Mouse (Mus musculus): ENCODE measurements around the gene Hmgn1.
A peak's percentile ranks its signal among the peaks of the same experiment; 100 is the strongest.
"Not testable (repeated sequence)": the region's sequence is repeated elsewhere in the genome, so short reads cannot be mapped to it uniquely, and the experiment has no call there.

The Hmgn1 gene

GRCm38 (mm10) chr16:96126684-96127171 lies 801 bp downstream of the Hmgn1 start:
- peak in 1 of 2 experiments; percentile 4 for DNase-seq (ENCODE audit: low spot score in 2 of 2)

- DNase-seq (ENCODE audit: low spot score in 2 of 2): no peak
Measured at GRCm38 (mm10) chr16:96120022-96120623, 7.4 kb downstream of the Hmgn1 start.

GRCm38 (mm10) chr16:96114729-96115128 lies 12.8 kb downstream of the Hmgn1 start:
- no peak for DNase-seq (ENCODE audit: low spot score in 2 of 2)

- DNase-seq (ENCODE audit: low spot score in 2 of 2): peak in 1 of 2 experiments; percentile 37
Measured at GRCm38 (mm10) chr16:96112769-96113168, 14.8 kb downstream of the Hmgn1 start.

- peak in 1 of 2 experiments; percentile 43 for DNase-seq (ENCODE audit: low spot score in 2 of 2)
Measured at GRCm38 (mm10) chr16:96110655-96111345, 16.7 kb downstream of the Hmgn1 start.

- peak in 1 of 2 experiments; percentile 53 for DNase-seq (ENCODE audit: low spot score in 2 of 2)
Measured at GRCm38 (mm10) chr16:96109673-96110072, 17.9 kb downstream of the Hmgn1 start.

- no peak for DNase-seq (ENCODE audit: low spot score in 2 of 2)
Measured at GRCm38 (mm10) chr16:96103036-96103435, 24.5 kb downstream of the Hmgn1 start.

GRCm38 (mm10) chr16:96097811-96098210 lies 29.7 kb downstream of the Hmgn1 start:
- DNase-seq (ENCODE audit: low spot score in 2 of 2): not testable (repeated sequence)

- no peak for DNase-seq (ENCODE audit: low spot score in 2 of 2)
Measured at GRCm38 (mm10) chr16:96095966-96096365, 31.6 kb downstream of the Hmgn1 start.

GRCm38 (mm10) chr16:96091515-96092504 lies 35.7 kb downstream of the Hmgn1 start:
- DNase-seq (ENCODE audit: low spot score in 2 of 2): no peak

GRCm38 (mm10) chr16:96088120-96088519 lies 39.4 kb downstream of the Hmgn1 start:
- DNase-seq (ENCODE audit: low spot score in 2 of 2): no peak

GRCm38 (mm10) chr16:96087436-96087835 lies 40.1 kb downstream of the Hmgn1 start:
- no peak for DNase-seq (ENCODE audit: low spot score in 2 of 2)

GRCm38 (mm10) chr16:96087001-96087400 lies 40.5 kb downstream of the Hmgn1 start:
- DNase-seq (ENCODE audit: low spot score in 2 of 2): peak; percentile 75 to 84

- DNase-seq (ENCODE audit: low spot score in 2 of 2): peak in 1 of 2 experiments; percentile 64
Measured at GRCm38 (mm10) chr16:96085597-96085996, 41.9 kb downstream of the Hmgn1 start.

GRCm38 (mm10) chr16:96083179-96083646 lies 44.3 kb downstream of the Hmgn1 start:
- DNase-seq (ENCODE audit: low spot score in 2 of 2): no peak

GRCm38 (mm10) chr16:96082301-96083178 lies 45.0 kb downstream of the Hmgn1 start, which contains the start of gene Brwd1:
TSS of gene Brwd1 (minus strand) at chr16:96082526.
- peak; percentile 84 to 88 for DNase-seq (ENCODE audit: low spot score in 2 of 2)

GRCm38 (mm10) chr16:96081742-96082241 lies 45.7 kb downstream of the Hmgn1 start:
- DNase-seq (ENCODE audit: low spot score in 2 of 2): peak in 1 of 2 experiments; percentile 23

- DNase-seq (ENCODE audit: low spot score in 2 of 2): peak; percentile 82 to 88
Measured at GRCm38 (mm10) chr16:96081331-96081730, 46.2 kb downstream of the Hmgn1 start.

- no peak for DNase-seq (ENCODE audit: low spot score in 2 of 2)
Measured at GRCm38 (mm10) chr16:96080524-96080923, 47.0 kb downstream of the Hmgn1 start.
